23 mouse cellular contexts compared by ENCODE assay signal in the genomic region with DNA sequence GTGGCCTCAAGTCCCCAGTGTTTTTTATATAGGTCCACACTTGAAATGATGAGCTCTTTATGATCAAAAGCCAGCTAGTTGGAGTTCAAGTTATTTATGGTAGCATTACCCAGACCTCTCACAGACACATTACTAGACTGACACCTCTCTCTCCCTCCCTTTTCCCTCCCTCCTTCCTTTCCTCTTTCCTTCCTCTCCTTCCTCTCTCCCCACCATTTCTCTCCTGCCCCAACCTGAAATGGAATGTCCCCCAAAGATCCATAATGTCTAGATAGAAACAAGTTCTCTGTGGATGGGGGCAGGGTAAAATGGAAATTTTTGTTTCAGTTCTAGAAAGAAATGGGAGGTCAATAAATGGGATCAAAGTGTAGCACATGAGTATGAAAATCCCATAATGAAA. TPM values are rescaled to one million over a fixed set of nuclear protein-coding genes. Genes with fewer than 3 reads are reported as not detected.
"Had no signal": no experiment of that assay in that cellular context is flagged by ENCODE, and none has a peak within 500 bp of the region (broad histone marks: within the 10 kb centered on the region; RNA-seq: fewer than 3 reads in every experiment).

A gene (minus strand): TSS at position 101 of the 400 bp plus-strand sequence.

- H3K9me3 ChIP-seq: kidney, embryonic 15.5 days; liver, embryonic 13.5 days; neural tube, embryonic 12.5 days had no signal

- H3K4me1 ChIP-seq: kidney, embryonic 15.5 days; liver, embryonic 13.5 days; neural tube, embryonic 12.5 days had no signal

- H3K4me3 ChIP-seq: kidney, embryonic 15.5 days; liver, embryonic 13.5 days; neural tube, embryonic 12.5 days had no signal

- H3K9ac ChIP-seq: kidney, embryonic 15.5 days; liver, embryonic 13.5 days; neural tube, embryonic 12.5 days had no signal

- H3K36me3 ChIP-seq: kidney, embryonic 15.5 days; liver, embryonic 13.5 days; neural tube, embryonic 12.5 days had no signal

- H3K27ac ChIP-seq: kidney, embryonic 15.5 days; liver, embryonic 13.5 days; neural tube, embryonic 12.5 days had no signal

- H3K4me2 ChIP-seq: kidney, embryonic 15.5 days; liver, embryonic 13.5 days; midbrain, embryonic 11.5 days; neural tube, embryonic 12.5 days had no signal

- DNase-seq: kidney, adult 8-10 months; kidney, postnatal 14 days; kidney, postnatal 4 days; liver, embryonic 13.5 days; lung, adult 2 months; lung, postnatal 14 days; midbrain, embryonic 14.5 days; retina, postnatal 1 day; right cerebral cortex, postnatal 25 days; thymus, adult 18-20 months; thymus, postnatal 36 days had no signal

- H3K27me3 ChIP-seq: kidney, embryonic 15.5 days; liver, embryonic 13.5 days; neural tube, embryonic 12.5 days had no signal

RNA-seq across cellular contexts. Expression of the gene that starts here (rescaled TPM):
- total RNA-seq: layer of hippocampus, adult 18-20 months; layer of hippocampus, postnatal 14 days; left cerebral cortex, adult 18-20 months; left cerebral cortex, postnatal 36 days; liver, adult 2 months; megakaryocyte progenitor cell, adult 5-6 weeks had no signal
- polyA plus RNA-seq: liver, adult 2 months; lung, adult 2 months; small intestine, adult 2 months; spleen, adult 2 months; urinary bladder, adult 2 months had no signal
